Comparison of ENCODE assay signal across 8 mouse cellular contexts in genomic region chr7:39655287-39655652, GRCm38 (mm10).
A peak's percentile ranks its signal among the peaks of the same experiment; 100 is the strongest.
DNase-seq lines count a peak whose midpoint lies in the region; ATAC-seq and TF ChIP-seq lines count a peak whose summit lies in the region.
"Not testable (repeated sequence)": the region's sequence is repeated elsewhere in the genome, so short reads cannot be mapped to it uniquely, and the experiment has no call there.

No protein-coding gene starts in this region.

- DNase-seq in CD8-positive naive resting alpha-beta T cell, adult 2 months (ENCODE audit: low read depth in 2 of 2, low spot score in 2 of 2), result peak; percentile 52 to 64
- DNase-seq in cerebellum, adult 2 months, result peak; percentile 55 to 71
- peak; percentile 30 to 41 for DNase-seq in frontal cortex, adult 2 months (ENCODE audit: extremely low spot score in 1 of 2, low spot score in 1 of 2)
- DNase-seq in heart, postnatal 25 days (ENCODE audit: low spot score), result peak; percentile 33
- peak; percentile 52 for DNase-seq in kidney, postnatal 10 days
- not testable (repeated sequence) for DNase-seq in limb, embryonic 14.5 days (ENCODE audit: low spot score)
- DNase-seq in spleen, postnatal 36 days (ENCODE audit: low spot score in 2 of 2), result peak; percentile 48 to 60

- TF ChIP-seq CTCF in cerebellum, adult 2 months (IDR thresholded peaks at IDR 0.05; ENCODE audit: borderline replicate concordance, insufficient read depth, low read depth, low read length), result not testable (repeated sequence)

- peak; percentile 53 for ATAC-seq in limb, embryonic 14.5 days (ENCODE audit: low FRiP score, low read depth)
- peak; percentile 86 for ATAC-seq in midbrain, embryonic 13.5 days

- peak overlapping the region; percentile 70 for H3K4me3 ChIP-seq in cerebellum, adult 2 months (replicated peaks; ENCODE audit: insufficient read depth, low read depth, low read length)
- peak overlapping the region; percentile 45 for H3K4me3 ChIP-seq in limb, embryonic 14.5 days (replicated peaks; ENCODE audit: low read length)
- H3K4me3 ChIP-seq in midbrain, embryonic 13.5 days (replicated peaks), result peak overlapping the region; percentile 40

- H3K27ac ChIP-seq in cerebellum, adult 2 months (ENCODE audit: insufficient read depth, low read length), result peak overlapping the region; percentile 48
- peak overlapping the region; percentile 58; the same call in 1 of the 2 replicates for H3K27ac ChIP-seq in limb, embryonic 14.5 days (replicated peaks; ENCODE audit: low read depth, low read length)
- H3K27ac ChIP-seq in midbrain, embryonic 13.5 days, result peak overlapping the region; percentile 78

- H3K4me1 ChIP-seq in cerebellum, adult 2 months (ENCODE audit: control insufficient read depth, insufficient read depth, low read length); limb, embryonic 14.5 days (ENCODE audit: control insufficient read depth, insufficient read depth, low read length); midbrain, embryonic 13.5 days (replicated peaks): not testable (repeated sequence)

- peak; percentile 23; the same call in 1 of the 2 replicates for TF ChIP-seq POLR2A in cerebellum, adult 2 months (IDR thresholded peaks at IDR 0.05; ENCODE audit: borderline replicate concordance, insufficient read depth, low read length)
- not testable (repeated sequence) for TF ChIP-seq POLR2A in limb, embryonic 14.5 days (IDR thresholded peaks at IDR 0.05; ENCODE audit: borderline replicate concordance, extremely low read depth, insufficient read depth, insufficient read length)

- H3K9me3 ChIP-seq in limb, embryonic 14.5 days (ENCODE audit: control insufficient read depth, low read length); midbrain, embryonic 13.5 days: not testable (repeated sequence)

- 22% methylated on average over 23 of the region's 23 CpGs for whole genome bisulfite sequencing in cerebellum, adult 2 months
- WGBS in limb, embryonic 14.5 days, result 18% methylated on average over 18 of the region's 23 CpGs
- 21% methylated on average over 23 of the region's 23 CpGs for WGBS in midbrain, embryonic 13.5 days

- peak overlapping the region; percentile 67 for H3K4me2 ChIP-seq in limb, embryonic 14.5 days (replicated peaks; ENCODE audit: low read depth, low read length, severe bottlenecking)
- H3K4me2 ChIP-seq in midbrain, embryonic 13.5 days (replicated peaks), result peak overlapping the region; percentile 63

- H3K36me3 ChIP-seq in limb, embryonic 14.5 days (ENCODE audit: control insufficient read depth, insufficient read depth, low read length); midbrain, embryonic 13.5 days: not testable (repeated sequence)

- H3K9ac ChIP-seq in limb, embryonic 14.5 days (ENCODE audit: low read depth, low read length, severe bottlenecking), result peak overlapping the region; percentile 63
- peak overlapping the region; percentile 64 for H3K9ac ChIP-seq in midbrain, embryonic 13.5 days (replicated peaks)

- intact Hi-C loops in heart, postnatal 25 days (cut with DNase I), result not testable (repeated sequence)

- not testable (repeated sequence) for H3K27me3 ChIP-seq in cerebellum, adult 2 months (ENCODE audit: control insufficient read depth, insufficient read depth, low read length); limb, embryonic 14.5 days (ENCODE audit: control insufficient read depth, insufficient read depth, low read length); midbrain, embryonic 13.5 days
